Mouse (Mus musculus): ENCODE results near the gene Gid4.
"Not testable (repeated sequence)": the region's sequence is repeated elsewhere in the genome, so short reads cannot be mapped to it uniquely, and the experiment has no call there.

- TF ChIP-seq CTCF (IDR thresholded peaks at IDR 0.05; ENCODE audit: low read depth, low read length); POLR2A (IDR thresholded peaks at IDR 0.05; ENCODE audit: extremely low read depth, insufficient read depth, low read length): not testable (repeated sequence)
These were observed 22.7 kb downstream of the Gid4 start for GRCm38 (mm10) chr11:60439621-60440020.
